Mouse (Mus musculus): ENCODE data around the gene Enam.

DNA sequence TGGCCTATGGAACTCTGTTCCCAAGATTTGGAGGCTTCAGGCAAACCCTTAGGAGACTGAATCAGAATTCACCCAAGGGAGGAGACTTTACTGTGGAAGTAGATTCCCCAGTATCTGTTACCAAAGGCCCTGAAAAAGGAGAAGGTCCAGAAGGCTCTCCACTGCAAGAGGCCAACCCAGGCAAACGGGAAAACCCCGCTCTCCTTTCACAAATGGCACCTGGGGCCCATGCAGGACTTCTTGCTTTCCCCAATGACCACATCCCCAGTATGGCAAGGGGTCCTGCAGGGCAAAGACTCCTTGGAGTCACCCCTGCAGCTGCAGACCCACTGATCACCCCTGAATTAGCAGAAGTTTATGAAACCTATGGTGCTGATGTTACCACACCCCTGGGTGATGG, 20.3 kb upstream of the Enam start:
- TF ChIP-seq POLR2A (IDR thresholded peaks at IDR 0.05; ENCODE audit: borderline replicate concordance, insufficient read depth, low read length) (no peak), CTCF (IDR thresholded peaks at IDR 0.05; ENCODE audit: borderline replicate concordance, insufficient read depth, low read depth, low read length) (no peak)

Measured in cerebellum, adult 2 months (tissue).